Mouse (Mus musculus) forebrain, embryonic 15.5 days (tissue): Measurements from ENCODE around the gene Tmem169. TPM values are rescaled to one million over a fixed set of nuclear protein-coding genes. Genes with fewer than 3 reads are reported as not detected.
A peak's percentile ranks its signal among the peaks of the same experiment; 100 is the strongest.
"Not testable (repeated sequence)": the region's sequence is repeated elsewhere in the genome, so short reads cannot be mapped to it uniquely, and the experiment has no call there.

Experiments
- ATAC-seq: fragments of 200-750 bp; cut with Nextera tagmentation; replicated peaks from 2 replicates; pipeline ENCODE4 v1.8.0; 2017; ENCODE audit warnings: mild to moderate bottlenecking, moderate TSS enrichment, moderate library complexity
- H3K27ac ChIP-seq: fragments of 300-500 bp; sonication (generic); replicated peaks from 2 replicates; pipeline ENCODE4 v1.5.1; 2015; ENCODE audit warnings: mild to moderate bottlenecking, inconsistent platforms
- H3K27me3 ChIP-seq: fragments of 300-500 bp; sonication (generic); 2 replicates; pipeline ENCODE4 v1.6.1; 2015; ENCODE audit warnings: inconsistent platforms
- H3K36me3 ChIP-seq: fragments of 300-500 bp; sonication (generic); 2 replicates; pipeline ENCODE4 v1.6.1; 2015; ENCODE audit warnings: mild to moderate bottlenecking, inconsistent platforms
- H3K4me1 ChIP-seq: fragments of 300-500 bp; sonication (generic); 2 replicates; pipeline ENCODE4 v1.6.1; 2015; ENCODE audit warnings: inconsistent platforms
- H3K4me2 ChIP-seq: fragments of 300-500 bp; sonication (generic); replicated peaks from 2 replicates; pipeline ENCODE4 v1.6.1; 2015; ENCODE audit warnings: mild to moderate bottlenecking, inconsistent platforms
- H3K4me3 ChIP-seq: fragments of 300-500 bp; sonication (generic); 2 replicates; pipeline ENCODE4 v1.5.1; 2015; ENCODE audit warnings: mild to moderate bottlenecking, inconsistent platforms
- H3K9ac ChIP-seq: fragments of 300-500 bp; sonication (generic); replicated peaks from 2 replicates; pipeline ENCODE4 v1.6.1; 2015; ENCODE audit warnings: mild to moderate bottlenecking, inconsistent platforms
- H3K9me3 ChIP-seq: fragments of 300-500 bp; sonication (generic); 2 replicates; pipeline ENCODE4 v1.6.1; 2016; ENCODE audit warnings: inconsistent platforms
- whole genome bisulfite sequencing: fragments of 180-500 bp; shearing (Covaris S2); methylation state at CpG from one replicate; pipeline ENCODE4 v1.1.7; 2015; ENCODE audit warnings: mixed read lengths; 5-methylcytosine and 5-hydroxymethylcytosine counted together
- polyA plus RNA-seq: library from polyadenylated mRNA; unstranded; fragments of >200 nt; fragmentation: Nextera tagmentation; extraction: Ambion mirVana; gene quantifications from 2 replicates; pipeline ENCODE4 v1.2.1, GENCODE M21; 2015

Tmem169 gene
- 32.8 and 34.0 TPM in 2 replicates for polyA plus RNA-seq

DNA sequence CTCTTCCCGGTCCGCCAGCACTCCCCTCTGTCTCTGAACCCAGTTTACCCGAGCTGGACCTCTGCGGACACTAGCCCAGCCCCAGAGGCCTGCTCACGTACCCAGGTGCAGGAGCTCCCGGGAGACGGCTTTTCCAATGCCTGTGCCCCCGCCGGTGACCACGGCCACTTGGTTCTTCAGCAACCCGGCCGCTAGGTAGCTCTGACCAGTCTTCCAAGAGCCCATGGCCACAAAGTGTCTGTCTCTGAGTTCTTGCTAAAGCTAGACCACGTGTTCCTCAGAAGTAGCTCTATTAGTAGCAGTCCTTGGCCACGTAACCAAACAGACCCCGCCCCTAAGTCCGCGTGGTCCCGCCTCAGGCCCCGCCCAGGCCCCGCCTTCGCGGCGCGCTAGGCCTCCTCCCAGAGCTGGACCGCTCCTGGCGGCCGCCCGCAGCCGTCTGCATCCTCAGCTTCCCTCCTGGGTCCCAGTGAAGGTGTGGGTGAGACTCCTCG, at the start of gene Tmem169, which contains the start of gene Pecr:
Gene Tmem169, plus strand, starts transcription at position 378 of the 494 bp plus-strand sequence.
Gene Pecr, minus strand, starts transcription at position 323 of the 494 bp plus-strand sequence.
- Histone ChIP-seq H3K9ac (peak within 1 kb of the TSS; percentile 69), H3K27ac (peak within 1 kb of the TSS; percentile 84), H3K9me3 (no peaks in the 10 kb centered on the region), H3K4me1 (peaks cover 32% of the 10 kb centered on the region), H3K4me2 (peak within 1 kb of the TSS; percentile 84), H3K4me3 (peak within 1 kb of the TSS; percentile 50), H3K36me3 (0 out of 2 replicates have a peak, but pooled peaks cover under 1% of the 10 kb centered on the region), H3K27me3 (no peaks in the 10 kb centered on the region)
- peak; percentile 97 for ATAC-seq
- under 1% methylated on average over 30 of the region's 30 CpGs for WGBS

DNA sequence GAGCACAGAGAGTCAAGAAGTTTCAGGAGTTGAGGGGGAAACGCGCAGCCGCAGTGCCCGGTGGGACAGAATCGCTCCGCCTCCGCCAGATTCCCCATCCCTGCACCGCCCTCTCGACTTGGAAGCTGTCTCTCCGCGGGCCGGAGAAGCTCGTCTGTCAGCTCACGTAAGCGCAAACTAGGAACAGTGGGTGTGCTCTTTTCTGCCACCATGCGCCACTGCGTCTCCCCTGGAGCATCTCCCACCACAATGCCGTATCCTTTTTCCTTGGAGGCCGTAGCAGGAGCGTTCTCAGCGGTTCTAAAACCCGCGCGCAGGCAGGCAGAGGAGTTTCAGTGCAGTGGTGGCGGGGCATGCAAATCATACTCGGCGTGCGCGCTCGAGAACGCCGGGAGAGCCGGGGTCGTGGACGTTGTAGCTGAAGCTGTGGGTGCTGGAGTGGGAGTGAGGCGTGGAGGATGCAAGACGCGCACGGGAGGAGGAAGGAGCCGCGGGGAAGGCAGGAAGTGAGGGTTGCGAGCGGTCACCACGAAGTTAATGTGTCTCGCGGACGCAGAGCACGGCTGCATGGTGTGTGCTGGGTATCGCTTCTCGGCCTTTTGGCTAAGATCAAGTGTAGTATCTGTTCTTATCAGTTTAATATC, 47.7 kb upstream of the Tmem169 start:
- not testable (repeated sequence) for H3K4me1 ChIP-seq, H3K9me3 ChIP-seq, H3K27me3 ChIP-seq, H3K36me3 ChIP-seq
- Histone ChIP-seq H3K4me3 (peak overlapping the region; percentile 60), H3K9ac (peak overlapping the region; percentile 55), H3K4me2 (peak overlapping the region; percentile 71), H3K27ac (peak overlapping the region; percentile 82)
- WGBS: under 1% methylated on average over 37 of the region's 50 CpGs
- peak; percentile 88 for ATAC-seq

GRCm38 (mm10) chr1:72237007-72237775, 47.0 kb upstream of the Tmem169 start:
- Histone ChIP-seq H3K9ac (no peak overlapping the region), H3K4me3 (peak overlapping the region; percentile 20), H3K4me2 (peak overlapping the region; percentile 41), H3K36me3 (no peaks in the 10 kb centered on the region), H3K27me3 (peaks cover 7% of the 10 kb centered on the region; the same call in 1 of the 2 replicates), H3K27ac (no peak overlapping the region), H3K9me3 (no peaks in the 10 kb centered on the region), H3K4me1 (0 out of 2 replicates have a peak, but pooled peaks cover 9% of the 10 kb centered on the region)
- no peak; the same call in 1 of the 2 replicates for ATAC-seq
- WGBS: 10% methylated on average over 13 of the region's 13 CpGs

DNA sequence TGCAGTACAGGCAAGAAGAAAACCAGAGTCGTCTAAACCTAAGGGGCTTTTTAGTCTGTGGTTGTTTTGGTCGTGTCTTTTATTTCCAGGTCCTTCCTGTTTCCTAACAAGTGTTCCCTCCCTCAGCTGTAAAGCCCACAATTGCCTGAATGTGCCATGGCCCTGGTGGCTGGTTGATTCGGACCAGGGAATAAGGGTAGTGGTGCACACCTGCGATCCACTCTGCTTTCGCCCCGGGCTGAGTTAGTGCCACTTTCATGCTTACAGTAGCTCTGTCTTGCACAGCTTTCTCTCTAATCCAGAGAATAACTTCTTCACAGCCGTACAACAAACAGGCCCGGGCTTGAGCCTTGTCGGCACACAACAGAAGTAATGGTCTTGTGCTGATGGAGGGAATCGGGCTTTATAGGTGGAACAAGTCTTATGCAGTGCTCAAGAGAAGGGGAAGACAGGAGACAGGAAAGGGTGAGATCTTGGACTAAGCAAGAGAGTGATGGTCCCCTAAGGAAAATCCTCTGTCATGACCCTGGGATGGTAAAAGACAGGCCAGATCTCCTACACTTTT, 46.1 kb upstream of the Tmem169 start:
- WGBS: 61% methylated on average over 10 of the region's 10 CpGs
- peaks cover 7% of the 10 kb centered on the region; the same call in 1 of the 2 replicates for H3K27me3 ChIP-seq
- H3K27ac ChIP-seq: no peak overlapping the region
- 0 out of 2 replicates have a peak, but pooled peaks cover 9% of the 10 kb centered on the region for H3K4me1 ChIP-seq
- no peak for ATAC-seq
- no peak overlapping the region for H3K4me3 ChIP-seq
- no peaks in the 10 kb centered on the region for H3K9me3 ChIP-seq
- no peak overlapping the region; the same call in 1 of the 2 replicates for H3K4me2 ChIP-seq
- no peaks in the 10 kb centered on the region for H3K36me3 ChIP-seq
- H3K9ac ChIP-seq: no peak overlapping the region

DNA sequence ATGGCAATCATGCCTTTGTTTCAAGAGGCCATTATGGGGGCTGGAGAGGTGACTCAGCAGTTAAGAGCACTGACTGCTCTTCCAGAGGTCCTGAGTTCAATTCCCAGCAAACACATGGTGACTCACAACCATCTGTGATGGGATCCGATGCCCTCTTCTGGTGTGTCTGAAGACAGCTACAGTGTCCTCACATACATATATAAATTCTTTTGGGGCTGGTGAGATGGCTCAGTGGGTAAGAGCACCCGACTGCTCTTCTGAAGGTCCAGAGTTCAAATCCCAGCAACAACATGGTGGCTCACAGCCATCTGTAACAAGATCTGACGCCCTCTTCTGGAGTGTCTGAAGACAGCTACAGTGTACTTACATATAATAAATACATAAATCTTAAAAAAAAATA, 45.1 kb upstream of the Tmem169 start:
- not testable (repeated sequence) for H3K9me3 ChIP-seq, H3K36me3 ChIP-seq, H3K27ac ChIP-seq, H3K9ac ChIP-seq, H3K4me2 ChIP-seq, ATAC-seq, H3K4me3 ChIP-seq, H3K27me3 ChIP-seq, H3K4me1 ChIP-seq
- 89% methylated on average over 3 of the region's 3 CpGs for WGBS

DNA sequence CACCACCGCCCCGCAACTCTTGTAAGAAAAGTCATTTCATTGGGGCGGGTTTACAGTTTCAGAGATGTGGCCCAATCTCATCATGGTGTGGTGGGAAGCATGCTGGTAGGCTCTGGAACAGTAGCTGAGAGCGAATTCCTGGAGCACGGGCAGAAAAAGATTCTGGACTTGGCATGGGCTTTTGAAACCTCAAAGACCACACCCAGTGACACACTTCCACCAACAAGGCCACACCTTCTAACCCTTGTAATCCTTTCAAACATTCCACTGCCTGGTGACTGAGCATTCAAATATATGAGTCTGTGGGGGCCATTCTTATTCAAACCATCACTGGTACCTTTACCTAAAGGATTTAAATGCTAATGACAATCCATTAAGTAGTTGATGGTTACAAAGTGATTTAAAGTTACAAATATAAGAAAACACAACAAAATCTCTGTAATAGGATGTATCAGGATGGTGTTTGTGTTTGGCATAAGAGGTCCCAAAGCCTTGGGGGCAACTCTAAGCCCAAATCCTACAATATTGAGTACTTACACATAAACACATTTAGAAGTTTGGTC, 41.5 kb upstream of the Tmem169 start:
- H3K27ac ChIP-seq: no peak overlapping the region
- no peaks in the 10 kb centered on the region for H3K4me1 ChIP-seq
- H3K36me3 ChIP-seq: no peaks in the 10 kb centered on the region
- WGBS: 80% methylated on average over 5 of the region's 5 CpGs
- H3K9me3 ChIP-seq: no peaks in the 10 kb centered on the region
- no peak for ATAC-seq
- H3K4me3 ChIP-seq: no peak overlapping the region
- no peak overlapping the region for H3K9ac ChIP-seq
- H3K27me3 ChIP-seq: peaks cover 7% of the 10 kb centered on the region; the same call in 1 of the 2 replicates
- no peak overlapping the region for H3K4me2 ChIP-seq

DNA sequence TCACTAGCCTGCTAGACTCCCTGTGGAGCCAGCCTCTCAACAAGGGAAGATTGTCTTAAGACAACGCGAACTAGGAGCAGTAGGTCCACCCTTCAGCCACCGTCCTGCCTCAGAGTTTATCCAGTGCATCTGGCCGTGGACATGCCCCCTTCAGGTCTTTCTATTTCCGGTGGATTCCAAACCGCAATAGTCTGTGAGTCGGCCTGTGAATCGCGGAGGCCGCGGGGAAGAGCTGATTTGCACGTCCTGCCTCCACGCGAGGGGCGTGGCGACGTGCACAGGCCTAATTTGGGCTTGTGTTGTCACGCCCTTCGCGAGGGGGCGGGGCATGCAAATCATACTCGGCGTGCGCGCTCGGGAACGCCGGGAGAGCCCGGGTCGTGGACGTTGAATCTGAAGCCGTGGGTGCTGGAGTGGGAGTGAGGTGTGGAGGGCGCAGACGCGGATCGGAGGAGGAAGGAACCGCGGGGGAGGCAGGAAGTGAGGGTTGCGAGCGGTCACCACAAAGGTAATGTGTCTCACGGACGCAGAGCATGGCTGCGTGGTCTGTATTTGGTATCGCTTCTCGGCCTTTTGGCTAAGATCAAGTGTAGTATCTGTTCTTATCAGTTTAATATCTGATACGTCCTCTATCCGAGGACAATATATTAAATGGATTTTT, 40.4 kb upstream of the Tmem169 start:
- Histone ChIP-seq H3K4me2 (peak overlapping the region; percentile 55), H3K4me3 (peak overlapping the region; percentile 48), H3K36me3 (no peaks in the 10 kb centered on the region), H3K4me1 (no peaks in the 10 kb centered on the region), H3K9me3 (no peaks in the 10 kb centered on the region), H3K27me3 (no peaks in the 10 kb centered on the region), H3K27ac (peak overlapping the region; percentile 95), H3K9ac (peak overlapping the region; percentile 79)
- under 1% methylated on average over 46 of the region's 47 CpGs for WGBS
- ATAC-seq: peak; percentile 95

GRCm38 (mm10) chr1:72244317-72245036, 39.7 kb upstream of the Tmem169 start:
- H3K4me1 ChIP-seq: no peaks in the 10 kb centered on the region
- no peaks in the 10 kb centered on the region for H3K36me3 ChIP-seq
- no peak for ATAC-seq
- peak overlapping the region; percentile 55 for H3K4me2 ChIP-seq
- H3K27me3 ChIP-seq: no peaks in the 10 kb centered on the region
- H3K27ac ChIP-seq: peak overlapping the region; percentile 95
- no peaks in the 10 kb centered on the region for H3K9me3 ChIP-seq
- 0 out of 2 replicates have a peak overlapping the region, but pooled peaks have one; percentile 79 for H3K9ac ChIP-seq
- 1% methylated on average over 12 of the region's 12 CpGs for WGBS
- H3K4me3 ChIP-seq: peak overlapping the region; percentile 48

GRCm38 (mm10) chr1:72248226-72248737, 35.9 kb upstream of the Tmem169 start:
- not testable (repeated sequence) for ATAC-seq, H3K36me3 ChIP-seq, H3K4me2 ChIP-seq, H3K27me3 ChIP-seq, H3K4me1 ChIP-seq, H3K9ac ChIP-seq, H3K27ac ChIP-seq, H3K4me3 ChIP-seq, H3K9me3 ChIP-seq
- WGBS: 45% methylated on average over 9 of the region's 9 CpGs

DNA sequence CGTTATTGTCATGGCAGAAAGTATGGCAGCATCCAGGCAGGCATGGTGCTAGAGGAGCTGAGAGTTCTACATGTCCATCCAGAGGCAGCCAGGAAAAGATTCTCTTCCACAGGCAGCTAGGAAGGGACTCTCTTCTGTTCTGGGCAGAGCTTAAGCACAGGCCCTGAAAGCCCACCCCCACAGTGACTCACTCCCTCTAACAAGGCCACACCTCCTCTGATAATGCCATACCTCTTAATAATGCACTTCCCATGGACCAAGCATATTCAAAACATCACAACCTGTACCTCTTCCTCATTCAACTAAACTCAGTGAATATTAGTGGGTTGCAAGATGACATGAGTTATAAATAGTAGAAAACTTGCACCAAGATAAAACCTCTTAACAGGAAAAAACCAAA, 32.4 kb upstream of the Tmem169 start:
- Histone ChIP-seq H3K36me3 (no peaks in the 10 kb centered on the region), H3K9me3 (no peaks in the 10 kb centered on the region), H3K4me2 (no peak overlapping the region), H3K4me3 (no peak overlapping the region), H3K9ac (no peak overlapping the region), H3K27ac (no peak overlapping the region), H3K27me3 (no peaks in the 10 kb centered on the region), H3K4me1 (peaks cover 21% of the 10 kb centered on the region)
- WGBS: 83% methylated on average over 1 of the region's 1 CpGs
- no peak for ATAC-seq
